Mouse (Mus musculus) cortical plate, adult 2 months (tissue): Measurements from ENCODE around the gene Zbtb4.

Source experiments
- CTCF ChIP-seq: fragments of 200-500 bp; IDR thresholded peaks from 2 replicates; pipeline ENCODE4 v1.5.1; 2011; ENCODE audit warnings: mild to moderate bottlenecking, control low read depth, low read length; ENCODE audit not compliant: insufficient read depth; ENCODE audit errors: extremely low read depth
- POLR2A ChIP-seq: fragments of 200-500 bp; IDR thresholded peaks from 2 replicates; pipeline ENCODE4 v1.6.1; 2011; ENCODE audit warnings: mild to moderate bottlenecking, low read length, control low read depth; ENCODE audit not compliant: insufficient read depth; ENCODE audit errors: extremely low read depth

- TF ChIP-seq CTCF (no peak), POLR2A (no peak)
Observed at GRCm38 (mm10) chr11:69719423-69719822, 46.3 kb upstream of the Zbtb4 start.
